Mouse (Mus musculus) bone marrow, adult 2 months (tissue): ENCODE results near the gene Pacrg.

Experiments
- CTCF ChIP-seq: fragments of 200-500 bp; IDR thresholded peaks from 2 replicates; pipeline ENCODE4 v1.5.1; 2011; ENCODE audit warnings: low read length, control low read depth; ENCODE audit not compliant: control insufficient read depth, insufficient read depth
- POLR2A ChIP-seq: fragments of 200-500 bp; IDR thresholded peaks from 2 replicates; pipeline ENCODE4 v1.6.1; 2011; ENCODE audit warnings: low read depth, mild to moderate bottlenecking, control low read depth, low read length, borderline replicate concordance; ENCODE audit not compliant: control insufficient read depth

DNA sequence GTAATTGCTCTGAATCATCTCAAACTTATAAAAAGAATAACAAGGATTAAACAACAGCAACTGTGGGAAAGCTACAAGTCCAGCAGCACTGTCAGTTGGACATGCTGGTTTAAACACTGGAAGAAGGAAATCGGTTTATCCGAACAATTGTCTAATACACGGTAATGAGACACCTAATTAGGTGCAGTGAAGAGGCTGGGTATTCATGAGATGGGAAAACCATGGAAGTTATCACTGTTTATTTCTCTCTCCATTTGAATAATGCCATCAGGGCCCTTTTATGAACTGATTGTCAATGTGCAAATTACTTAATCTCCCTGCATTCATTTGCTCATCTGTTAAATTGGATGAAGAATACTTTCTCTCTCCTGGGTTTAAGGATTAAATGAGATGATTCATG is 280.1 kb downstream of the Pacrg start:
- TF ChIP-seq CTCF = no peak
- no peak for TF ChIP-seq POLR2A
